16 mouse cellular contexts compared by ENCODE assay signal in genomic region chr7:82863341-82863740, GRCm38 (mm10). TPM values are rescaled to one million over a fixed set of nuclear protein-coding genes. Genes with fewer than 3 reads are reported as not detected.
A peak's percentile ranks its signal among the peaks of the same experiment; 100 is the strongest.
DNase-seq lines count a peak whose midpoint lies in the region; ATAC-seq and TF ChIP-seq lines count a peak whose summit lies in the region.
"Had no signal": no experiment of that assay in that cellular context is flagged by ENCODE, and none has a peak within 500 bp of the region (broad histone marks: within the 10 kb centered on the region; RNA-seq: fewer than 3 reads in every experiment).

No protein-coding gene starts in this region.

- H3K4me2 ChIP-seq in lung, embryonic 14.5 days, result no peak overlapping the region
- no peak overlapping the region for H3K4me2 ChIP-seq in forebrain, embryonic 14.5 days (ENCODE audit: low read length)
- no peak overlapping the region for H3K4me2 ChIP-seq in hindbrain, postnatal 0 days (ENCODE audit: low read depth, low read length)
- no peak overlapping the region for H3K4me2 ChIP-seq in neural tube, embryonic 14.5 days (ENCODE audit: low read depth, low read length)
- no peak overlapping the region for H3K4me2 ChIP-seq in heart, embryonic 11.5 days

- 55% methylated on average over 6 of the region's 6 CpGs for WGBS in lung, embryonic 14.5 days
- 34% methylated on average over 6 of the region's 6 CpGs for WGBS in forebrain, embryonic 14.5 days
- 46% methylated on average over 6 of the region's 6 CpGs for WGBS in hindbrain, postnatal 0 days
- 28% methylated on average over 6 of the region's 6 CpGs for WGBS in neural tube, embryonic 14.5 days
- 68% methylated on average over 6 of the region's 6 CpGs for WGBS in heart, embryonic 11.5 days (ENCODE audit: insufficient replicate concordance)

- no peaks in the 10 kb centered on the region for H3K27me3 ChIP-seq in lung, embryonic 14.5 days (ENCODE audit: insufficient read depth, low read length)
- no peaks in the 10 kb centered on the region for H3K27me3 ChIP-seq in forebrain, embryonic 14.5 days (replicated peaks; ENCODE audit: control insufficient read depth, insufficient read depth, low read length)
- no peaks in the 10 kb centered on the region for H3K27me3 ChIP-seq in hindbrain, postnatal 0 days (ENCODE audit: insufficient read depth, low read length)
- no peaks in the 10 kb centered on the region for H3K27me3 ChIP-seq in neural tube, embryonic 14.5 days (ENCODE audit: control insufficient read depth, insufficient read depth, low read length)
- H3K27me3 ChIP-seq in heart, embryonic 11.5 days (ENCODE audit: control insufficient read depth, insufficient read depth, low read length), result no peaks in the 10 kb centered on the region; the same call in 1 of the 2 replicates

- peak overlapping the region; percentile 33; the same call in 1 of the 2 replicates for H3K27ac ChIP-seq in lung, embryonic 14.5 days (ENCODE audit: low read depth)
- H3K27ac ChIP-seq in forebrain, embryonic 14.5 days (ENCODE audit: low read depth, low read length), result peak overlapping the region; percentile 23; the same call in 1 of the 2 replicates
- H3K27ac ChIP-seq in hindbrain, postnatal 0 days, result peak overlapping the region; percentile 9; the same call in 1 of the 2 replicates
- peak overlapping the region; percentile 62 for H3K27ac ChIP-seq in neural tube, embryonic 14.5 days (ENCODE audit: low read depth, low read length)
- no peak overlapping the region for H3K27ac ChIP-seq in heart, embryonic 11.5 days (ENCODE audit: low read depth, low read length)
- H3K27ac ChIP-seq: layer of hippocampus, adult 2 months had no signal

- no peak overlapping the region for H3K9ac ChIP-seq in lung, embryonic 14.5 days
- no peak overlapping the region for H3K9ac ChIP-seq in forebrain, embryonic 14.5 days (ENCODE audit: low read length)
- H3K9ac ChIP-seq in hindbrain, postnatal 0 days (replicated peaks; ENCODE audit: low read length), result no peak overlapping the region
- H3K9ac ChIP-seq in neural tube, embryonic 14.5 days (replicated peaks; ENCODE audit: low read depth, low read length), result no peak overlapping the region; the same call in 1 of the 2 replicates
- H3K9ac ChIP-seq in heart, embryonic 11.5 days (ENCODE audit: low read depth, low read length), result no peak overlapping the region

- H3K4me3 ChIP-seq in lung, embryonic 14.5 days (ENCODE audit: low read depth, low read length), result no peak overlapping the region
- H3K4me3 ChIP-seq in forebrain, embryonic 14.5 days (ENCODE audit: low read depth, low read length), result no peak overlapping the region
- H3K4me3 ChIP-seq in hindbrain, postnatal 0 days (ENCODE audit: low read length), result no peak overlapping the region
- H3K4me3 ChIP-seq in neural tube, embryonic 14.5 days (ENCODE audit: low read depth, low read length), result no peak overlapping the region
- H3K4me3 ChIP-seq in heart, embryonic 11.5 days (ENCODE audit: low read depth, low read length), result no peak overlapping the region
- H3K4me3 ChIP-seq: layer of hippocampus, adult 2 months had no signal

- H3K4me1 ChIP-seq in lung, embryonic 14.5 days (ENCODE audit: insufficient read depth), result peaks cover 3% of the 10 kb centered on the region; the same call in 1 of the 2 replicates
- peaks cover 12% of the 10 kb centered on the region for H3K4me1 ChIP-seq in forebrain, embryonic 14.5 days (ENCODE audit: control insufficient read depth, insufficient read depth, low read length)
- 0 out of 2 replicates have a peak, but pooled peaks cover 4% of the 10 kb centered on the region for H3K4me1 ChIP-seq in hindbrain, postnatal 0 days (ENCODE audit: insufficient read depth, low read length)
- peaks cover 19% of the 10 kb centered on the region for H3K4me1 ChIP-seq in neural tube, embryonic 14.5 days (ENCODE audit: control insufficient read depth, insufficient read depth, low read length)
- H3K4me1 ChIP-seq in heart, embryonic 11.5 days (ENCODE audit: control insufficient read depth, insufficient read depth, low read length), result no peaks in the 10 kb centered on the region

- no peak for DNase-seq in lung, embryonic 14.5 days
- DNase-seq in lung, adult 18-20 months, result no peak
- peak; percentile 23 for DNase-seq in forebrain, embryonic 14.5 days (ENCODE audit: low spot score)
- DNase-seq in hindbrain, postnatal 0 days (ENCODE audit: low spot score), result no peak
- no peak for DNase-seq in Muller cell, postnatal 12 days (ENCODE audit: inconsistent ontology term)
- no peak for DNase-seq in kidney, postnatal 14 days
- DNase-seq: adrenal gland, postnatal 25 days; gastrocnemius, postnatal 36 days; heart, postnatal 36 days; kidney, adult 2 months; left cerebral cortex, postnatal 4 days; lung, adult 2 months; right cerebral cortex, postnatal 14 days had no signal

- no peaks in the 10 kb centered on the region for H3K9me3 ChIP-seq in lung, embryonic 14.5 days (ENCODE audit: low read depth, low read length)
- no peaks in the 10 kb centered on the region for H3K9me3 ChIP-seq in forebrain, embryonic 14.5 days (replicated peaks; ENCODE audit: control insufficient read depth, low read length)
- H3K9me3 ChIP-seq in hindbrain, postnatal 0 days (ENCODE audit: low read length), result no peaks in the 10 kb centered on the region
- no peaks in the 10 kb centered on the region for H3K9me3 ChIP-seq in neural tube, embryonic 14.5 days (ENCODE audit: control insufficient read depth, low read length)
- H3K9me3 ChIP-seq in heart, embryonic 11.5 days (replicated peaks; ENCODE audit: control insufficient read depth, low read length), result no peaks in the 10 kb centered on the region

- TF ChIP-seq CTCF in lung, embryonic 14.5 days (IDR thresholded peaks at IDR 0.05; ENCODE audit: low read depth), result no peak
- no peak for TF ChIP-seq CTCF in hindbrain, postnatal 0 days (IDR thresholded peaks at IDR 0.05; ENCODE audit: low read depth)

- no peak for ATAC-seq in lung, embryonic 14.5 days (ENCODE audit: insufficient read depth)
- no peak for ATAC-seq in forebrain, embryonic 14.5 days
- ATAC-seq in hindbrain, postnatal 0 days, result no peak
- ATAC-seq in neural tube, embryonic 14.5 days (ENCODE audit: low read depth), result no peak
- no peak for ATAC-seq in heart, embryonic 11.5 days (replicated peaks; ENCODE audit: insufficient number of reproducible peaks, low FRiP score, low TSS enrichment)

- no peaks in the 10 kb centered on the region for H3K36me3 ChIP-seq in lung, embryonic 14.5 days (ENCODE audit: insufficient read depth)
- no peaks in the 10 kb centered on the region for H3K36me3 ChIP-seq in forebrain, embryonic 14.5 days (ENCODE audit: control insufficient read depth, insufficient read depth, low read length)
- H3K36me3 ChIP-seq in hindbrain, postnatal 0 days (ENCODE audit: insufficient read depth, low read length), result no peaks in the 10 kb centered on the region
- no peaks in the 10 kb centered on the region for H3K36me3 ChIP-seq in neural tube, embryonic 14.5 days (ENCODE audit: control insufficient read depth, insufficient read depth, low read length)
- no peaks in the 10 kb centered on the region for H3K36me3 ChIP-seq in heart, embryonic 11.5 days (ENCODE audit: control insufficient read depth, insufficient read depth, low read length)

RNA-seq across cellular contexts. Expression of gene Mex3b, which starts 3.8 kb away (rescaled TPM):
- 17.4 and 17.6 TPM in 2 replicates for polyA plus RNA-seq in lung, embryonic 14.5 days (2014; fragmentation: Nextera tagmentation; extraction: Ambion mirVana)
- polyA plus RNA-seq in forebrain, embryonic 14.5 days (2014; fragmentation: Nextera tagmentation; extraction: Ambion mirVana), result 53.1 and 54.2 TPM in 2 replicates
- total RNA-seq in hindbrain, postnatal 0 days (2014; rRNA removed), result 91.3 and 92.0 TPM in 2 replicates
- polyA plus RNA-seq in hindbrain, postnatal 0 days (2015; fragmentation: Nextera tagmentation; extraction: Ambion mirVana), result 14.1 and 15.8 TPM in 2 replicates
- 30.8 and 37.8 TPM in 2 replicates for polyA plus RNA-seq in neural tube, embryonic 14.5 days (2014; fragmentation: Nextera tagmentation; extraction: Ambion mirVana)
- 10.8 and 12.2 TPM in 2 replicates for polyA plus RNA-seq in heart, embryonic 11.5 days (2014; fragmentation: Nextera tagmentation; extraction: Ambion mirVana)
